Mouse (Mus musculus) layer of hippocampus, postnatal 36 days (tissue): ENCODE measurements around the gene Prkg1. TPM values are rescaled to one million over a fixed set of nuclear protein-coding genes. Genes with fewer than 3 reads are reported as not detected.
"Not testable (repeated sequence)": the region's sequence is repeated elsewhere in the genome, so short reads cannot be mapped to it uniquely, and the experiment has no call there.

Source experiments
- DNase-seq, 2 experiments: peaks; one replicate each; pipeline ENCODE4 v3.0.0; 2022
- total RNA-seq, 2 experiments: library from RNA; stranded (reverse); gene quantifications; 2 replicates each; pipeline ENCODE4 v1.2.3; 2021

Prkg1 gene
- total RNA-seq, 2 experiments from 2014 or later = 24.3 to 28.4 TPM

DNA sequence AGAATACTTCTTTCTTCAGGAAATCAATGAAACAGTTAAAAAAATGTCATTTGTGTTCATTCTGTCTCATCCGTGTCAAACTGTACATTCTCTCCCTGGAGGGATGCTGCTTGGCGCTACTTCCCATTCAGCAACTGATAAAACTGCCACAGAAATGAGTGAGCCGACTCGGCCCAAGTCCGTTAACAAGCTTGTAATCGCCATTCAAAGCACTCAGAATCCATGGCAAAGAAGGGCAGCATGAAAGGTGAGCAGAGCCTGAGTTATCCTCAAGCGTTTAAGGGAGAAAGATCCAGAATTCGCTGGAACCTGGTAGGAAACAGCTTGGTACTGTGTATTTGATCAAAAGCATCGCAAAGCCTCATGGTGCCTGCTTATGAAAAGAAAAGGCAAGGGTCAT is 339.6 kb downstream of the Prkg1 start:
- DNase-seq = no peak

DNA sequence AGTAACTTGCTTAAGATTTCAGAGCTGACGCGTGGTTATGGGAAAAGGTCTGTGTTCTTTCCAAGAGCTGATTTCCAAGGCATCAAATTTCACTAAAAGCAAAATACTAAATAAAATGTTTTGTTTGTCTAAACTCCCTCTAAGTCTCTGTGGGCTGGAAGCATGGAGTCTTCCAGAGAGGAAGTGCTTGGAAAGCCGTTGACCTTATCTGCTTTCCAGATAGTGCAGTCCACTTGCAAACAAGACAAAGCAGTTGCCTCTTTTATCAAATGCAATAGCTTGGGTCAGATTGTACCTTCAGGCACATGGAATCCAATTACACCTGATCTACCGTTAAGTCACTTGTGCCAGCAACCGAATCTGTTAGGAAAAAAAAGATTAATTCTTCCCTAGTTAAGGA is 340.5 kb downstream of the Prkg1 start:
- no peak for DNase-seq

DNA sequence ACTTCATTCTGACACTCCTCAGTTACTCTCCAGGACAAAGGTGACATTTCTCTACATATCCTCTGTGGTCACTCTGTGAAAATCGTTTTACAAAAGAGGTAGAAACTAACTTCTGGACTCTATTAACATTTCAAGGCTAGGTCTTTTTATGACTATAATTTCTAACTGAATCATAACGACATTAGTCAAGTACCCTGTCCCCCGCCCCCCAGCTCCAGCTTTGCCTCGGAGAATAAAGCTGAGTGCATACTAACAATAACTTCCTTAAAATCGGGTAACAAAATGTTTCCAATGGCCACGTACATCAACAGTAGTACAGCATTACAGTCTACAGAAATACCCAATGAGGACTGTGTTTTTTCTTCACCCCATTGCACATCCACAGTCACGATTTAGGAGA is 351.3 kb downstream of the Prkg1 start:
- no peak for DNase-seq

DNA sequence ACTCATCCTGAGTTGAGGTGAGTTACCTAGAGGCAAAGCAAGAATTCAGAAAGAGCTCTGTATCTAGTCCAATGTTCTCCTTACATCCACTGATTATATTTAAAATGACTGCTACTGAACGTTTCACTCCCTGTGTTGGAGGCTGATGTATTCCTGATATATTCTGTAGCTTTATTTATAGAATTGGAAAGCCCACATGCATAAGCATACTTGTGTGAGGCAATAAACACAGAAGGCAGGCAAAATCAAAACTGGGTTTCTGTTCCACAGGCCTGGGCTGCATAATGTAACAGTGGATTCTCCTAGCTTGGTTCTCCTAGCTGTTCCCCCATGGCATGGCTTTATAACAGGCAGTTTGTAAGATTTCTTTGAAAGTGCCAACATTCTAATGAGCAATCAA is 368.7 kb downstream of the Prkg1 start:
- no peak for DNase-seq

DNA sequence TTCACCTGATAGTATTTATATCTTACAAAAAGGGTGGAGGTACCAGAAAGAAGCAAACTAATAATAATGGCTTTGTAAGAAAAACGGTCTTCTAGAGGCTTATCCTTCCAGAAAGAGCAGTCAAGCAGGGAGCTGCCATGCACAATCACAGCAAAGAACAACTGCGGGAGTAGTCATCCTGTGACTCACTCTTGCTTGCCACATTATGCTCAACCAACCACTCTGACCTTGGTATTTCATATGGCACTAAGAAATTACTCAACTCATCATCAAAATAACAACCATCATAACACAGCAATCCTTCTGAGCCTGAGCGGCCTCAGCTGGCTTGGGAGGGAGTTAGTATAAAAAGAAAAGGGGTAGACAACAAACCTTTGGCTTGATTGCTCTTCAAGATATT is 379.5 kb downstream of the Prkg1 start:
- no peak for DNase-seq

DNA sequence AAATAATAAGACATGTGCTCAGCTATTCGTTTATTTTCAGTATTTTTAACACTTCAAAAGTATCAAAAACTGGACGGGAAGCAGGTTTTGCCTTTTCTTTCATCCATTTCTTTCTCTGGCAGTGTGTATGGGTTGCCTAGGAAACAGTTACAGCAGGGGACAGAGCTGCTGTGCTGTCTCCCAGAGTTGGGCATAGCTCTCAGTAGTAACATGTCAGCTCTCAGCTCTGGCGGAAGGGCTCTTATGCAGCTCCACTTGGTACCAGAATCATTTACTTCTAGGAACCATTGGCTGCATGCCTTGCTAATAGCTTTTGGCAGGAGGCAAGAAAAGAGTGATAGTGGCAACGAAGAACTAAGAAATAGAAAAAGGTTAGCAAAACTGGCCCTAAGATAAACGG is 381.0 kb downstream of the Prkg1 start:
- peak in 1 of 2 experiments; percentile 21 for DNase-seq

DNA sequence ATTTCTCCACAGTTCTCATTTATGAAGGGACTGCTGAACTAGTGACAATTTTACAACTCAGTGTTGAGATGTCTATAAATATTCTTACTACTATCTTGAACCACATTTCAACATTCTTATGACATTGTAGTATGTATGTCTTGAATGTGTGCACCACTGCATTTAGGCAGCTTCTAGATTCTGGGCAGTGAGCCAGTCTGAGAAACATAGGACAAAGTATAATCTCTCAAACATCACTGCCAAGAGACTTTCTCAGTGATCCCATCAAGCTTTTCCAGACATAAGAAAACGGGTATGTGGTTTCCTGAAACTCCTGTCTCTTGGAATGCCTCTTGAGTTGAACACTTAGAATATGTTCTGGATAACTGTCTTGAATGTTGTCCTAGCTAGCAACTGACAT is 394.7 kb downstream of the Prkg1 start:
- no peak for DNase-seq

DNA sequence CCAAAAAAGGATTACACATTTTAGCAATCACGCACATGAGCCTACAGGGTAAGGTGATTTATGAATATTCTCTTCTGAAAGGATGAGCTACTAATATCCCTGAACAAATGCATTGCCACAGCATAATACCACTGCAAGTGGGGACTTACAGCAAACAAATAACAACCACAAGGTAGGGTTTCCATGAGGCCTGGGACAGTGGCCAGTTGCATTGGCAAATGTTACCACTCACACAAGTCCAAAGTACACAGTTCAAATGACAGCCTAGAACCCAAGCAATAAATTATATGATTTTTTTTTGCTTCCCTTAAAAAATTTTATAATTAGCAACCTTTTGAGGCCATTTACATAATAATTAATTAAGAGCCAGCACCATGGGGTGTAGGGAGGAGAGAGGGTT is 395.7 kb downstream of the Prkg1 start:
- no peak for DNase-seq

DNA sequence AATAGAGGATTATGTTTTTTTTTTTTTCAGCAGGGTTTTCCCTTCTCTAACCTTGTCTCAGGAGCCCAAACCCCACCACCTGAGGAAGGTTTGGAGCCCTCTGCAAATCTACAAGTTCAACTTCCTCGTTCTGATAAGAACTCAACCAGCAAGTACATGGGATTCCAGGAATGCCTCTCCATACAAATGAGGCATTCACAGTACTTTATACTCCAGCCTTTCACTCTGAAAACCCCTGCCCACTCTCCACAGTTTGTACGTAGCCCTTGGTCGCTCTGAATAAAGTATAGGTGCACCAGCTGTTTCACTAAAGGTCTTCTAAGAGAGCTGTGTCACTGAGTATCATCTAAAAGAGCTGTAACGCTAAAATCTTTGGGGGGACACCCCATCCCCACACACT is 402.8 kb downstream of the Prkg1 start:
- DNase-seq = no peak

DNA sequence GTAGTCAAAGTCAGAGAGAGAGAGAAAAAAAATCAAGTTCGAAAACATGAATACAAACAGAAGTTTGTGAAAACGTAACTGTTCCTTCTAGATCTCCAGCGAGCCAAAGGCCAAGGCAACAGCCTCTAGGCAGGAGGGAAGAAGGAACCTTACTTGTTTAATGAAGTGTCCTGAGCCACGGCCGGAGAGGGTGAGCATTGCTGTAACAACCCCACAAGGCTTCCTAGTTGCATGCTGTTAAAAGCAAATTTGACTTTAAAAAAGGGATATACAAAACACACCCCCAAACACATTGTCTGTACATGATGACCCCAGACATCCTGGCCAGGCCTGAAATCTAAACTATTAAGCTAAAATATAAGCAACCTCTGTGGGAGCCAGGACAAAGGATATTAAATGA is 403.3 kb downstream of the Prkg1 start:
- DNase-seq = no peak

DNA sequence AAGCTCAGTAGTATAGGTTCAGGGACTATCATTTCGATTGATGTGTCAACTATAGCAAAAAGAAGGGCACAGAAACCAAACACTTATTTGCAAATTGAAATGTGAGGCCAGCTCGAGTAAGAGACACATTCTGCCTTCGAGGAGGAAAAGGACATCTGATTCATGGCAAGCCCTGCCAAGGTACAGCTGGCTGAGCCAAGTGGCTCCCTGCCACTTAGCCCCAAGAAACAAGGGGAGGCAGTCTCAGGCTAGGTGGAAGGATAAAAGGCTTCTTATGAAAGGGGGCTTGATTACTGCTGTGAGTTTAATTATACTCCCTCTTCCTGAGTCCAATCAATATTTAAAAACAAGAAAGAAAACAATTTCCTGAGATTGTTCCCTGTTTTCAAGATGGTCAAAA is 403.7 kb downstream of the Prkg1 start:
- DNase-seq = peak; percentile 47 to 64

DNA sequence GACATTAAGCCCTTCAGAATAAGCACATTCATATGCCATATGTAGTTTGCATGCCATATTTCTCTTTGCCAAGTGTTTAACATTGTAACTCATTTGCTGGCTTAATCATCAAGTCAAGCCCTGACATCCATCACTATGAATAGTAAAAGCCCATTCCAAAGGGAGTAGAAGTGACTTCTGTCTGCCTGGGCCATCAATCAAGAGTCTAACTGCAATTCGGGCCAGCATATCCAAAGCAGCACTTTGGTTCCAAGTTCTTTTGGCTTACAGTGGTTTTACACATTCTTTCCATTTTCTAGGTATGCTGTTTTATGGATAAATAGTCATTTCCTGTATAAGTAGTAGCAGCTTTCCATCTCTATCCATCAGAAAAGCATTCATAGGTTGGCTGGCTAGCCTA is 409.9 kb downstream of the Prkg1 start:
- DNase-seq = no peak

DNA sequence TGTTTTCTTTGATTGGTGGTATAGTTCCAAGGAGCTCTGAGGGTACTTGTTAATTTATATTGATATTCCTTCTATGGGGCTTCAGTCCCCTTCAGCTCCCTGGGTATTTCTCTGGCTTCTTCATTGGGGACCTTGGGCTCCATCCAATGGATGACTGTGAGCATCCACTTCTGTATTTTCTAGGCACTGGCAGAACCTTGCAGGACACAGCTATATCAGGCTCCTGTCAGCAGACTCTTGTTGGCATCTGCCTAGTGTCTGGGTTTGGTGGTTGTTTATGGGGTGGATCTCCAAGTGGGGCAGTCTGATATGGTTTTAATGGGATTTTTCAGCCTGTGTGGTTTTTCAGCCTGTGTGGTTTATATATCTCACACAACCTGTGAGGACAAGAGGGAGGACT is 412.0 kb downstream of the Prkg1 start:
- DNase-seq = not testable (repeated sequence)

DNA sequence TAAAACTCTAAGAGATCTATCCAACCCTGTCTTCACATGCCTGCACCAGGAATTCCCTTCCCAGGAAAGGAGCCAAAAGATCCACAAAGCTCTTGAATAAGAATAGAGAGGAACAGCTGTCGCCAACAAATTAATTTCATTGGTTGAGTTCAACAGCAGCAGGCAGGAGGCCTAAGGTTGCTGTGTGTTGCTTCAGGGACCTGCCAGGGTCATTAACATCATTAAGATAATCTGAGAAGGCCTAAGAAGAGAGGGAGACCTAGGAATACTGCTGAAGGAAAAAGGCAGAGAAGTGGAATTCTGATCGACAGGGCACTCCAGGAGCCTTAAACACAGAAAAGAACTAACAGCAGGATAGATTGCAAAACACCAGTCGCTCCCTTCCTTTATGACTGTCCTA is 413.0 kb downstream of the Prkg1 start:
- DNase-seq = no peak

DNA sequence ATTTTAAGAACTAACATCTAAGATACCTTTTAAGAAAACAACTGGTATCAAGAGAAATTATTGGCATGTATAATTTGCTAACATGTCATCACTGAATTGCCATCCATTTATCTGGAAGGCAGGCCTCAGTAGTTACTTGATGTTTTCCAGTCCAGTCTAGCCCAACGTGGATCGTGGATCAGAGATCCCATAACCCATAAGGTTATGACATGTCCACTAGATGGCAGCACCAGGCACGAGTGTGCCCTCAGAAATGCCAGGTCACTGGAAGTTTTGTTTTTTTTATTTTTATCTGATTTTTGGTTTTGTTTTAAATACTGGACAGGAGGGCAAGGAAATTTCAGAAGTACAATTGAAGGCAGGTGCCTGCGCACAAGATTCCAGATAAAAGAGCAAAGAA is 422.7 kb downstream of the Prkg1 start:
- no peak for DNase-seq

DNA sequence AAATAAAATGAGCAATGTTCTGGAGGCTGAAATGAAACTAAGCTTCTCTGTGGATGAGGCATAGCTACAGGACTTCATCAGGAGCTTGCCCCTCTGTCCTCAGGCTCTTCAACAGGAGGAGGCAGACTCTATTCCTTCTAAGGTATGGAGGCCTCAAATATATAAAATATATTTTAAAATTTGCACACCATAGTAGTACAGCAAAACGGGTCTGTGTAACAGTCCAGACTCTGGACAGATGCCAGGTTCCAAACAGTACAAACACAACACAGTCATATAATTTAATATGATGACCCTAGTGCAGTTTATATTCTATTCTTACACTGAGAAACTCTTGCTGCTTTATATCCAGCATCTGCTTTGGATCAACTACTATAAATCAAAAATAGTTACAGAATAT is 423.9 kb downstream of the Prkg1 start:
- DNase-seq = no peak

DNA sequence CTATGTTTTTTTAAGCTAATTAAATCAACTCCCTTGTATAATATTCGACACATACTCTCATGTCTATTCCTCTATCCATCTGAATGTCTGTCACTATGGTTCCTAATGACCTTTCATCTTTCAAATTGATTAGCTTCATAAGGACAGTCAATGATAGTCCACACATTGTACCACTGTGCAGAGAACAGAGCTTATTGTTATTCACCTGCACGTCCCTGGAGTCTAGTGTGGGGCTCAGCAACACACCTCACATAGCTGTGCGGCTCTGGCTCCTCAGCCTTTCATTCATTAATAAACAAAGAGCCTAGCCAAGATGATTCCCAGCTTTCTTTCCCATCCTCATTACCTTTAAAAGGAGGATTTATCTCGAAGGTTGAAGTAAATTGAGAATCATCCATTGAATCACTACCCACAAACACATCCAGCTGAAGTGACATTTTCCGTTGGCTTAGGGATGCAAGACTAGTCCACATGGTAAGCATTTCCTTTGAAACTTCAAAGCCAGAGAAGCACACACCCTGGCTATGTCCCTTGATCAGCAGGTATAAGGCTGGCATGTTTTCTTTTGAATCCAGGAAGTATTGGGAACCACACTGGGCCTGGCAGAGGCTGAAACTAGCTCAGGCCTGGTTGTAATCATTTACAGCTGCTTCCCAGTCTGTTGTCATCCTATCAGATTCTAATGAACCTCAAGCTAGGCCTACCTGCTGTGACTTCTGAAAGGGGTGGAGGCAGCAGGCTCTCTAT is 426.3 kb downstream of the Prkg1 start:
- DNase-seq = no peak

DNA sequence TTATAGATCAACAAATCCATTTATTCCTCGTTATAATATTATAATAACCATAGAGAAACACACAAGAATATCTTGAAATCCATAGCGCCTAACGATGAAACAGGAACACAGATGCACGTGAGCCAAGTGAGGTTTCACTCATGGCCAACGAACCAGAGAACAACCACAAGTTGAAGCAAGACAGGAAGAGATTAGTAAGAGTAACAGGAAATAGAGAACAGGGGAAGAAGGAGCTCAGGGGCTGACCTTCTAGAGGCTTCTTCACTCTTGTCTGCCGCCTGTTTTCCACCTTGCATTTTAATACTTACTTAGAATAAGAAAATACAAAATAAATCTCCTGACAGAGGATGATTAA is 427.0 kb downstream of the Prkg1 start:
- DNase-seq = no peak

DNA sequence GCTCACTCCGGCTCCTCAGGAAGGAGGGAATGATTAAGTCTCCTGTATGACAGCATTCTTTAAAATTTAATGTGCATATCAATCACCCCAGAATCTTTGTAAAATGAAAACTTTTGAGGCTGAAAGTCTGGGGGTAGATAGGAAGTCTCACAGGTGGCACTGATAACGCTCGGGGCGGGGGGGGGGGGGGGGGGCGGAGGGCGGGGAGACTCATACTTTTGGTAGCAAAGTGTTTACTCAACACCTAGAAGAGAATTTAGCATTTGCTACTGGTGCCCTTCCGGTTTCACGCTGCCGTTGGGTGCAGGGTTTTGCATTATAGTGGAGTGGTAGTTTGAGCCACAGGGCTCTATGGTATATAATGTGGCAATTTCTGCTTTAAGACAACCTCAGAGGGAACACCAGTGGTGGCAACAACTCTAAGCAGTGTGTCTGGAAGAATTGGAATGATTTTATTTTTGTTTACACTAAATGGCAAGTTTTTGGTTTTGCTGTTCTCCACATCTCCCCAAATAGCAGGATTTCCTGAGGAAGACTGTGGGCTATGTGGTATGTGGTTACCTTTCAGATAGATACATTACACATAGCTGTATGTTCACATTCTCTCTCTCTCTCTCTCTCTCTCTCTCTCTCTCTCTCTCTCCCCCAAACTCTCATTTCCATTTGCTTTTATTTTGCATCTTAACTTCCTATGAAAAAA is 427.5 kb downstream of the Prkg1 start:
- no peak for DNase-seq

DNA sequence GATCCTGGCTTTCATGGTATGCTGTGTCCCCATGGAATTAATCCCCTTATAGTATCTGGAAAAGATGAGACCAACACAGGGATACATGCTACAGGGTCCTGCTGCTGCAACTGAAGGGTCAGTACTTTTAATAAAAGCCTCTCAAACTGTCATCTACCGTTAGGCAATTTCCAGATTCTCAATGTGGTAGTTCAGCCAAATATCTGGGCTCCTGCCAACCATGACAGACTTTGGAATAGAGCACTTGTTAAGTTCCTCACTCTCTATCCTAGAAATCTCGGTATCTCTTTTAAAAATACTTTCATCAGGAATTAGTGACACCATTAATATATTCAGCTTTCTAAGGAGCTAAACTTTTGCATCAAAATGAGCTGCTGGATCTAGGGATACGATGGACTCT is 428.5 kb downstream of the Prkg1 start:
- DNase-seq = peak in 1 of 2 experiments; percentile 15

DNA sequence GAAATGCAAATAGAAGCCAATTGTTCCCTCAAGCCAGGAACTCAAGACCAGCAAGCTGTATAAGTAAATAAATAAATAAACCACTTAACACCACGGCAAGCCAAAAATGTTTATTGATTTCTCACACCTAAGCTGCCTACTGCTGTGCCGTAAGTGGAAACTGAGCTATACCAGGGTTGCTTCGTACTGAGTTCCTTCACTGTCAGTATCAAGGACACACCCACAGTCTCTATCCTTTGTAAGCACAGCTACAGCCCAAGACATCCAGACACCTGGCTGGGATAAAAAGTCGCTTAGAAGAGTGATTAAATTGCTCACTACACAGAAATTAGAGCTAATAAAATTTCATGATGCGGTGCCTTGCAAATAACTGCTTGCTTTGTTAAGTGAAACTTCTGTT is 434.9 kb downstream of the Prkg1 start:
- DNase-seq = no peak

DNA sequence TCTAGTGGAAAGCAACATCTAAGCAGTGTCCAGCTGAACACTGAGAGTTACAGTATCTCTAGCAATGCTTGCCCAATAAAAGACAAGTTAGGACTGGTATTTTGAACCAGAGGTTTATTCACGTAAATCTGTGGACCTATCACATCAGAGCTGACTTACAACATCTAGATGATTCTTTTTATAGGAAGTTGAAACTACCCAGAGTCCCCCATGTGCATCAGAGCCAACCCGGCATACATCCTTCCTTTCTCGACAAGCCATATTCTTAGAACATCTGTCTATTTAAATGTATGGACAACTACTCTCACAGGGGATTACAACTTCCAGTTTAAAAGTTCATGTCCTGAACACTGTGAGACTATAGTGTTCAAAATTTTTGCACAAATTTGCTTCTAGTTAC is 460.1 kb downstream of the Prkg1 start:
- no peak for DNase-seq

DNA sequence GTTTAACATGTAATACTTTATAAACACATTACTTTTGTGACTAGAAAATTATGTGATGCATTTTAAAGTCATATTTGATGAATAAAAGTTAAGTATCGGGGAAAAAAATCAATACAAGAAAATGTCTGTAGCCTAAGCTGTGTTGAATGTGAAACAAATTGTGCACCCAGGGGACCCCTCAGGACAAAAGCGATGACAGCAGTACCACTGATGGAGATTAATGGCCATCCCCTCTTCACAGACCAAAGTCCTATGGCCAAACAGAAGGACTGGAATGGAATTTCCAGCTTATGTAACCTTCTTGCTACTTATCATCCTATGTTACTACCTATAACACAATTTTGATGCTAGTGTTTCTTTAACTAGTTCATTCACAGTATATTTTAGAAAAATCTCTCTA is 473.6 kb downstream of the Prkg1 start:
- DNase-seq = no peak

DNA sequence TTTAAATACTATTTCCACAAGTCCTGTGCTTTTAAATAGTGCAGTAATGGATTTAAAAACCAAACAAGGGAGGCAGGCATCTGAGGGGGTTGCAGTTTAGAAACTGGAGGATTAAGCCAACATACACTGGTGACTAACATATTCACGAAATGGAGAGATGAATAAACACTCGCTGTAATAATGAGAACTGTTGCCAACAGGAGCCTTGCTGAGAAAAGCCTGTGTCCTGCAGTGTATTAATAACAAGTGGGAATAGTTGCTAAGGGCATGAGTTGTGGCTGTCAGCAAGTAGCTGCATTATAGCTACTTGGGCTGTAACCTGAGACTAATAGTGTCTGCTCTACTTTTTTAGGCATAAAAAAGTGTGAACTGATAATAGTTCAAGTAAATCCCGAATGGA is 480.3 kb downstream of the Prkg1 start:
- no peak for DNase-seq

DNA sequence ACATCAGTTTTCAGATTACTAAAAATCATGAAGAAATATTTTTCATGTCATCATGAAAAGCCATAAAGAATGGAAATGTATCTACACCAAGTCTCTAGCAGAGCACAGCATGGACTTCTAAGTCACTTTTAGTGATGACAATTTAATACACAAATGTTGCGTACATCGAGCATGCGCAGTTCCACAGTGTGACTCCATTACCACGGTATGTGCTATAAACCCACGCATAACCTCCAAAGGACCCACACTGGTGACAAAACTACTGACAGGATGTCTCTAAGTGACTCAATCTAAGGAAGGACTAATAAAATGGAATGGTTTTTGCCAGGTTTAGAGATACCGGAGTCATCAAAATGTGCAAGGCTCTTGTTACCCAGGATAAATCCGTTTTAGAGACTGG is 480.7 kb downstream of the Prkg1 start:
- no peak for DNase-seq
